Mouse (Mus musculus): ENCODE results near the gene Srpk3.
"Not testable (repeated sequence)": the region's sequence is repeated elsewhere in the genome, so short reads cannot be mapped to it uniquely, and the experiment has no call there.

Srpk3 gene

GRCm38 (mm10) chrX:73774168-73774760, at the start of gene Srpk3:
Gene Srpk3 (plus strand): TSS chrX:73774405.
- no peak for DNase-seq (ENCODE audit: low spot score)

GRCm38 (mm10) chrX:73730908-73731307, 43.3 kb upstream of the Srpk3 start:
- no peak for DNase-seq (ENCODE audit: low spot score)

- no peak for DNase-seq (ENCODE audit: low spot score)
Measured at GRCm38 (mm10) chrX:73738155-73738554, 36.0 kb upstream of the Srpk3 start.

- DNase-seq (ENCODE audit: low spot score) = no peak
Measured at GRCm38 (mm10) chrX:73739151-73739550, 35.1 kb upstream of the Srpk3 start.

- not testable (repeated sequence) for DNase-seq (ENCODE audit: low spot score)
Measured at GRCm38 (mm10) chrX:73739841-73740240, 34.4 kb upstream of the Srpk3 start.

GRCm38 (mm10) chrX:73744774-73745481, 29.3 kb upstream of the Srpk3 start:
- no peak for DNase-seq (ENCODE audit: low spot score)

GRCm38 (mm10) chrX:73748977-73749376, 25.2 kb upstream of the Srpk3 start:
- no peak for DNase-seq (ENCODE audit: low spot score)

GRCm38 (mm10) chrX:73756334-73757140, 17.7 kb upstream of the Srpk3 start, which contains the start of gene Plxnb3:
Gene Plxnb3 (plus strand): TSS chrX:73757090.
- no peak for DNase-seq (ENCODE audit: low spot score)

- DNase-seq (ENCODE audit: low spot score) = no peak
Measured at GRCm38 (mm10) chrX:73758611-73759290, 15.5 kb upstream of the Srpk3 start.

GRCm38 (mm10) chrX:73765311-73765710, 8.9 kb upstream of the Srpk3 start:
- no peak for DNase-seq (ENCODE audit: low spot score)

GRCm38 (mm10) chrX:73767267-73767666, 6.9 kb upstream of the Srpk3 start:
- peak; percentile 33 for DNase-seq (ENCODE audit: low spot score)

- peak; percentile 5 for DNase-seq (ENCODE audit: low spot score)
Measured at GRCm38 (mm10) chrX:73774802-73775483, 738 bp downstream of the Srpk3 start.

GRCm38 (mm10) chrX:73782227-73782626, 8.0 kb downstream of the Srpk3 start:
- no peak for DNase-seq (ENCODE audit: low spot score)

GRCm38 (mm10) chrX:73785666-73786065, 11.5 kb downstream of the Srpk3 start:
- no peak for DNase-seq (ENCODE audit: low spot score)

GRCm38 (mm10) chrX:73786364-73787224, 12.4 kb downstream of the Srpk3 start, which contains the start of the genes Idh3g and Ssr4:
Gene Idh3g (minus strand): TSS chrX:73786897.
Gene Ssr4 (plus strand): TSS chrX:73787028.
- DNase-seq (ENCODE audit: low spot score) = peak; percentile 96

- no peak for DNase-seq (ENCODE audit: low spot score)
Measured at GRCm38 (mm10) chrX:73787225-73787558, 13.0 kb downstream of the Srpk3 start.

GRCm38 (mm10) chrX:73788501-73788900, 14.3 kb downstream of the Srpk3 start:
- no peak for DNase-seq (ENCODE audit: low spot score)

- no peak for DNase-seq (ENCODE audit: low spot score)
Measured at GRCm38 (mm10) chrX:73793039-73793438, 18.8 kb downstream of the Srpk3 start.

GRCm38 (mm10) chrX:73793505-73793904, 19.3 kb downstream of the Srpk3 start:
- DNase-seq (ENCODE audit: low spot score) = no peak

GRCm38 (mm10) chrX:73797511-73797910, 23.3 kb downstream of the Srpk3 start:
- DNase-seq (ENCODE audit: low spot score) = no peak

GRCm38 (mm10) chrX:73798502-73798901, 24.3 kb downstream of the Srpk3 start:
- peak; percentile 77 for DNase-seq (ENCODE audit: low spot score)

Data from retina, embryonic 14.5 days (tissue).